Mouse (Mus musculus) embryonic facial prominence, embryonic 11.5 days (tissue): ENCODE results near the gene Lin9. TPM values are rescaled to one million over a fixed set of nuclear protein-coding genes. Genes with fewer than 3 reads are reported as not detected.

Experiments used
- ATAC-seq: fragments of 200-750 bp; cut with Nextera tagmentation; replicated peaks from 2 replicates; pipeline ENCODE4 v1.8.0; 2017; ENCODE audit warnings: low read depth; ENCODE audit not compliant: insufficient number of reproducible peaks, low FRiP score, low TSS enrichment
- DNase-seq: peaks from one replicate; pipeline ENCODE4 v3.0.0-alpha.2; 2015; ENCODE audit warnings: low spot score
- H3K27ac ChIP-seq: fragments of 300-500 bp; sonication (generic); replicated peaks from 2 replicates; pipeline ENCODE4 v1.5.1; 2014; ENCODE audit warnings: mild to moderate bottlenecking, low read depth, low read length, control low read depth
- H3K27me3 ChIP-seq: fragments of 300-500 bp; sonication (generic); 2 replicates; pipeline ENCODE4 v1.6.1; 2014; ENCODE audit warnings: mild to moderate bottlenecking, low read length, moderate library complexity, mixed read lengths; ENCODE audit not compliant: control insufficient read depth, insufficient read depth
- H3K36me3 ChIP-seq: fragments of 300-500 bp; sonication (generic); replicated peaks from 2 replicates; pipeline ENCODE4 v1.6.1; 2014; ENCODE audit warnings: low read depth, mild to moderate bottlenecking, low read length, moderate library complexity, mixed read lengths; ENCODE audit not compliant: control insufficient read depth, insufficient read depth
- H3K4me1 ChIP-seq: fragments of 300-500 bp; sonication (generic); 2 replicates; pipeline ENCODE4 v1.6.1; 2014; ENCODE audit warnings: low read length, mixed read lengths; ENCODE audit not compliant: control insufficient read depth, insufficient read depth
- H3K4me2 ChIP-seq: fragments of 300-500 bp; sonication (generic); 2 replicates; pipeline ENCODE4 v1.6.1; 2014; ENCODE audit warnings: low read depth, mild to moderate bottlenecking, control low read depth, low read length, moderate library complexity
- H3K4me3 ChIP-seq: fragments of 300-500 bp; sonication (generic); 2 replicates; pipeline ENCODE4 v1.5.1; 2014; ENCODE audit warnings: low read depth, low read length, control low read depth
- H3K9ac ChIP-seq: fragments of 300-500 bp; sonication (generic); replicated peaks from 2 replicates; pipeline ENCODE4 v1.6.1; 2014; ENCODE audit warnings: mild to moderate bottlenecking, control low read depth, low read length
- H3K9me3 ChIP-seq: fragments of 300-500 bp; sonication (generic); replicated peaks from 2 replicates; pipeline ENCODE4 v1.6.1; 2016; ENCODE audit warnings: mild to moderate bottlenecking, low read length, inconsistent platforms, mixed read lengths; ENCODE audit not compliant: control insufficient read depth
- WGBS: fragments of 180-500 bp; shearing (Covaris S2); extraction: QIAGEN DNeasy Blood & Tissue Kit; methylation state at CpG from one replicate; pipeline ENCODE4 v1.1.7; 2014; 5-methylcytosine and 5-hydroxymethylcytosine counted together
- polyA plus RNA-seq: library from polyadenylated mRNA; unstranded; fragments of >200 nt; fragmentation: Nextera tagmentation; extraction: Ambion mirVana; gene quantifications from 2 replicates; pipeline ENCODE4 v1.2.1, GENCODE M21; 2014

Lin9 gene
- polyA plus RNA-seq, 1 experiment from 2014 or later, result 24.6 TPM

DNA sequence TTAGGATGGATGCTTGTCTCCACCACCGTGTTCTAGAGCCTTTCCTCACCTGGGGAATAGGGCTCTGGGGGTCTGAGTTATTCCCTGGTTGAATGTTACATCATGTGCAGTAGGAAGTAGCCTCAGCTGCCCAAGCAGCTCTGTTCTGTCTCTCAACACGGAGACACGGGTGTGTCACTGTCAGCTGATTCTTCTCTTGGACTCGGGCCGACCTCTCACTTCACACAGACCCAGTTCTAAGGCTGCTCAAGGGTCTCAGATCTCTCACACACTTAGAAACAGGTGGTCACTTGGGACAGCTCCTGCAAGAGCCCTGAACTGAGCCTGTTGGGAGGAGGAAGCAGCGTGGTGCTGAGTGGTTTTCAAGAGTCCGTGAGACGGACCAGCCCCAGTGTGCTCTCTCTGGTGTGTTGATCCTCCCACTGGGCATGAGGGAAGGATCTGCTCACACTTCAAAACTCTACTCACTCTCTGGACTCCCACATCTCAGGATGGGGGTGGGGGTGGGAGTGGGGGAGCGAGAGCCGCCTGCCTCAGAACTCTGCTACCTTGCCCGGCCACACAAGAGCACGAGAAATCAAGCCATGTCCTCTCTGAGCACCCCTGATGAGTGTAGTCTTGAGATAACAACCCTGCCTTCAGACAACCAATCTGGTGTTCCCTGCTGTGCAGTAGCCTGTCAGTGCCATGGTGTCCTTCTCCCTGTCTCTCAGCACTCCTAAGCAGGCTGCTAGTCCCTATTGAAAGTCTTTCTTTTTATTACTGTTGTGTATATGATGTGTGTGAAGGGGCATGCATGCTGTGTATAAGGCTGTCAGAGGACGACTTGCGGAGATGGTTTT is 68.2 kb downstream of the Lin9 start:
- Histone ChIP-seq H3K4me3 (no peak overlapping the region), H3K27ac (no peak overlapping the region), H3K27me3 (no peaks in the 10 kb centered on the region), H3K9me3 (no peaks in the 10 kb centered on the region), H3K36me3 (no peaks in the 10 kb centered on the region), H3K4me2 (no peak overlapping the region), H3K4me1 (no peaks in the 10 kb centered on the region), H3K9ac (no peak overlapping the region)
- ATAC-seq (no peak), DNase-seq (no peak)
- WGBS, result 69% methylated on average over 14 of the region's 14 CpGs

DNA sequence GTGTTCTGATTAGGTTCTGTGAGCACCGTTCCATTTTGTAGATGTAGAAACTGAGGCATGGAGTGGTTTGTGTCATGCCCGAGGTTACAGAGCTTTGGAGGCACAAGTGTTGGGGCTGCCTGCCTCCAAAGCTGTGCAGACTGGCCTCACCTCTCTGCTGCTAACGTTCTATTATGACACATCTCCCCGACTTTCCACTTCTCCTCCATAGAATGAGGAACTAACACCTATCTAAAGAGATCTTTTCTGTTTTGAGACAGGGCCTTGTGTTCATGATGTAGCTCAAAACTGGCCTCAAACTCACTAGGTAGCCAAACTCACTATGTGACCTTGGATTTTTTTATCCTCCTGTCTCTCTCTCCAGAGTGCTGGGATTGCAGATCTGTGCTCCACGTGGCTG is 77.8 kb downstream of the Lin9 start:
- ATAC-seq (no peak), DNase-seq (no peak)
- Histone ChIP-seq H3K9ac (no peak overlapping the region), H3K36me3 (no peaks in the 10 kb centered on the region), H3K9me3 (no peaks in the 10 kb centered on the region), H3K4me2 (no peak overlapping the region), H3K4me3 (no peak overlapping the region), H3K4me1 (no peaks in the 10 kb centered on the region), H3K27ac (no peak overlapping the region), H3K27me3 (no peaks in the 10 kb centered on the region)
- 83% methylated on average over 5 of the region's 5 CpGs for WGBS

DNA sequence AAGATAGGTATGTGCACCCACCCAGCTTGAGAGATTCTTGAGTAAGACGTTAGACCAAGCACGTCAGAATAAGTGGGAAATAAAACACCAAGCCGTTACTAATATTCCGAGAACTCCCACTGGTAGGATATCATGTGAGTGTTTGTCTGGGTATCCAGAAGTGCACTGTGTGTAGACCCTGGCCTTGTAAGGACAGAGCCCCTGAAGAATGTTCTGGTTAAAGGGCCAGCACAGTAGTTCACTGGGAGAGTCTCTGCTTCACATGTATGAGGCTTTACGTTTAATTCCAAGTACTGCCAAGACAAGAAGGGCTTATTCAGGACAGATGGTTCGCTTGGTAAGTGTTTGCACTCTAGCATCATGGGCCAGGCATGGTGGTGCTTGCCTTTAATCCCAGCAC is 78.5 kb downstream of the Lin9 start:
- ATAC-seq (no peak), DNase-seq (no peak)
- no peak overlapping the region for H3K9ac ChIP-seq
- no peaks in the 10 kb centered on the region for H3K4me1 ChIP-seq
- no peak overlapping the region for H3K27ac ChIP-seq
- no peak overlapping the region for H3K4me2 ChIP-seq
- no peaks in the 10 kb centered on the region for H3K9me3 ChIP-seq
- no peaks in the 10 kb centered on the region for H3K27me3 ChIP-seq
- no peak overlapping the region for H3K4me3 ChIP-seq
- WGBS, result 82% methylated on average over 6 of the region's 6 CpGs
- H3K36me3 ChIP-seq, result no peaks in the 10 kb centered on the region

GRCm38 (mm10) chr1:180719951-180720689 is 79.2 kb downstream of the Lin9 start:
- WGBS, result 43% methylated on average over 5 of the region's 5 CpGs

DNA sequence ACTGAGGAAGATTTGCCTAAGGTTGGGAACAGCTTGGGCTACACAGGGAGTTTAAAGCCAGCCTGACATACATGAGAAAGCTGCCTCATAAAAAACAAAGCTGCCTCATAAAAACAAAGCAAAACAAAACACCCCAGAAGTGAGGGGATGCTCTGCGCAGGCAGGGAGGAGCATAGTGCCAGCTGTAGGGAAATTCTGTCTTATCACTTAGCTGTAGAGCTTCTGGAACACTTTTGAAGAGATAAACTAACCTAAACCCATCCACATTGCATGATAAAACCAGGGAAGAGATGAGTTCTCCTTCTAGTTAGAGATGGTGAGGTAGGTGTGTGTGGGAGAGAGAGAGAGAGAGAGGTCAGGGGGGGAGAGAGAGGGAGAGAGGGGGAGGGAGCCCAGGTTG is 81.7 kb downstream of the Lin9 start:
- Histone ChIP-seq H3K27ac (no peak overlapping the region), H3K4me2 (no peak overlapping the region), H3K4me3 (no peak overlapping the region), H3K9me3 (no peaks in the 10 kb centered on the region), H3K36me3 (no peaks in the 10 kb centered on the region), H3K9ac (no peak overlapping the region), H3K27me3 (no peaks in the 10 kb centered on the region), H3K4me1 (no peaks in the 10 kb centered on the region)
- WGBS, result 75% methylated on average over 1 of the region's 1 CpGs
- no peak for ATAC-seq
- DNase-seq, result no peak

More at GRCm38 (mm10) chr1:180719951-180720689, 79.2 kb downstream of the Lin9 start:
- DNase-seq, result peak; percentile 84
- no peak overlapping the region for H3K4me2 ChIP-seq
- H3K9me3 ChIP-seq, result no peaks in the 10 kb centered on the region
- H3K27me3 ChIP-seq, result no peaks in the 10 kb centered on the region
- no peaks in the 10 kb centered on the region for H3K36me3 ChIP-seq
- H3K4me1 ChIP-seq, result no peaks in the 10 kb centered on the region
- no peak overlapping the region for H3K9ac ChIP-seq
- no peak overlapping the region for H3K27ac ChIP-seq
- ATAC-seq, result 0 out of 2 replicates have a peak, but pooled peaks have one; percentile 39
- no peak overlapping the region for H3K4me3 ChIP-seq

DNA sequence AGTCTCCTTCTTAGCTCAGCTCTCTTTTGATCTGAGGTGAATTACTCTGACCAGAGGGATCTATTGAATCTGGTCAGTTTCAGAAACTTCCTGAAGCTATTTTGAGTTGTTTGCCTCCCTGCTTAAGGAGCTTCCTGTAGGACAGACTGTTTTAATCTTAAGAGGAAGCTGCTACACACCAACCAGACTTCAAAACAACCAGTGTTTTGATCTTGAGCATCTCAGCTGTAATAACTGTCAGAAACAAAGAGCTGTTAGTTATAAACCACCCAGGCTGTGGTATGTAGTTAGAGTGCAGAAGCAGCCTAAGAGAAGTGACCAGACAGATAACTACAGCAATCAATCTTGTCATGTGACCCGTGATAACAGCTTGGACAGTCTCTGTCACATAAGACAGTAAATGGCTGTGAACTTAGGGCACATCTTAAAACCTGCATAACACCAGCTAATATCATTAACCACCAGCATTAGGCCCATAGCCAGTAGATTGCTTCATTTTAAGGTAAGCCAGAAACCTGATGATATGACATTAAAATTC is 82.8 kb downstream of the Lin9 start:
- no peak overlapping the region for H3K4me2 ChIP-seq
- H3K4me1 ChIP-seq, result no peaks in the 10 kb centered on the region
- no peak overlapping the region for H3K27ac ChIP-seq
- ATAC-seq (no peak), DNase-seq (no peak)
- H3K27me3 ChIP-seq, result no peaks in the 10 kb centered on the region
- 48% methylated on average over 1 of the region's 1 CpGs for WGBS
- H3K9ac ChIP-seq, result no peak overlapping the region
- no peaks in the 10 kb centered on the region for H3K36me3 ChIP-seq
- H3K9me3 ChIP-seq, result no peaks in the 10 kb centered on the region
- H3K4me3 ChIP-seq, result no peak overlapping the region

DNA sequence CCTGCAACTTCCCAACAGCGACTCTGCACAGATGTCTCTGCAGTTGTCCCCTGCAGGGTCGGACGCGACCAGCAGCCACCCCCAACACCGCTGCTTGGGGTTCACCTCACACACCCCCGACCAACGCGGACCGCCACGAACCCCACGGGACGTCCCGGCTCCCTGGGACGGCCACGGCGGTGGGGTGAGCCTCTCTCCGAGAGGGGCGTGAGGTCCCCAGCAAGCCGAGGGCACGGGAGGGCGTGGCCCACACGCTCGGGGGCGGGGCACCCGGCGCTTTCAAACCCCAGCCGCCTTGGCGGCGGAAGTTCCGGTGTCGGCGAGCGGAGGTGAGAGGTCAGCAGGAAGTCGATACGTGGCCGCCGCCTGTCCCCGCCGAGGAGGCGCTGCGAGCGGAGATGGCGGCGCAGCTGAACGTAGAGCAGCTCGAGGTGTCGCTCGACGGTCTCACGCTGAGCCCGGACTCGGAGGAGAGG is 84.8 kb downstream of the Lin9 start, which contains the start of gene Acbd3:
Acbd3 (plus strand) TSS at position 340 of the 476 bp plus-strand sequence.
- Histone ChIP-seq H3K9me3 (no peaks in the 10 kb centered on the region), H3K4me3 (peak within 1 kb of the TSS; percentile 99), H3K27me3 (no peaks in the 10 kb centered on the region), H3K9ac (peak within 1 kb of the TSS; percentile 97), H3K4me2 (peak within 1 kb of the TSS; percentile 59), H3K4me1 (no peaks in the 10 kb centered on the region), H3K36me3 (no peaks in the 10 kb centered on the region), H3K27ac (peak within 1 kb of the TSS; percentile 93)
- peak; percentile 95 for DNase-seq
- peak; percentile 91 for ATAC-seq
- under 1% methylated on average over 52 of the region's 52 CpGs for WGBS
